Mouse (Mus musculus): ENCODE measurements at regions not wholly inside any gene's neighbourhood (a gene's known extent, or its start where the extent isn't known, plus 50 kb on each side); places are given as distances from the start of the nearest gene placed in this dataset.

DNA sequence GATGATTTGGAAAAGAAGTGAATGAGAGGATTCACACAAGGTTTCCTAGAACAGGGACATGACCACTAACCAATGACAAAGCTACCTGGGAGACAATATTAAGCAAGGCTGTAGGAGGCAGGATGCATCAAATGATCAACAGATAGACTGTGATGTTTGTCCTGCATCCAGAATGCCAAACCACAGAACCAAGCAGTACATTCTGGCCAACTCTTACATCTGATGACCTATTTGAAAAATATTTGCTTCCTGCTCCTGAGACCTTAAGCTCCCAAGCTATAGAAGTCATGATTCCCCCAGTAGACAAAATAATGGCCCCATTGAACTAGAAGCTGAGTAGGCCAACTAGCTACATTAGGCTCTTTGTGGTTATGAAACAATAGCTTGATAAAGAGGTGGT is 498.6 kb upstream of the Gm10131 start:
- H3K4me1 ChIP-seq (ENCODE audit: control insufficient read depth, insufficient read depth, low read length) = peaks cover 9% of the 10 kb centered on the region
- TF ChIP-seq POLR2A (IDR thresholded peaks at IDR 0.05; ENCODE audit: borderline replicate concordance, insufficient read depth, low read length) = no peak
- TF ChIP-seq CTCF (IDR thresholded peaks at IDR 0.05; ENCODE audit: borderline replicate concordance, insufficient read depth, low read depth, low read length) = no peak
- H3K4me3 ChIP-seq (replicated peaks; ENCODE audit: insufficient read depth, low read depth, low read length) = no peak overlapping the region
- H3K27me3 ChIP-seq (ENCODE audit: control insufficient read depth, insufficient read depth, low read length) = no peaks in the 10 kb centered on the region
- no peak for DNase-seq
- H3K27ac ChIP-seq (ENCODE audit: insufficient read depth, low read length) = no peak overlapping the region

DNA sequence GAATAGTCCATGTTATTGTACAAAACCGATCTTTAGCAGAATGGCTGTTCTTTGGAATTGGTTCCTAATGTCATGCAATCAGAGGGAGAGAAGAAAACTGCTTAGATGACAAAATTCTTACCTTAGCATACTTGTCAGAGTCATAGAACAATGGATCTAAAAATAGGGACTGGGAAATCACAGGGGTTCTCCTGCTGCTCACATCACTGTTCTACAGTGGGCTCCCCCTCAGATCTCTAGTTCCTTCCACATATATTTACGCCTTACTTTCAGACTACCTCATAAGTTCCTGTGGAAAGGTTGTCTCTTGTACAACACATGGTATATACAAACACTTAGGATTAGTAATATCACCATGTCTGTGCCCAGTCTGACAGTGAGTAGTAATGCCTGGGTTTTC is 495.9 kb upstream of the Gm10131 start:
- TF ChIP-seq CTCF (IDR thresholded peaks at IDR 0.05; ENCODE audit: borderline replicate concordance, insufficient read depth, low read depth, low read length) (no peak), POLR2A (IDR thresholded peaks at IDR 0.05; ENCODE audit: borderline replicate concordance, insufficient read depth, low read length) (no peak)
- Histone ChIP-seq H3K4me1 (ENCODE audit: control insufficient read depth, insufficient read depth, low read length) (no peaks in the 10 kb centered on the region), H3K27me3 (ENCODE audit: control insufficient read depth, insufficient read depth, low read length) (no peaks in the 10 kb centered on the region), H3K4me3 (replicated peaks; ENCODE audit: insufficient read depth, low read depth, low read length) (no peak overlapping the region), H3K27ac (ENCODE audit: insufficient read depth, low read length) (no peak overlapping the region)
- no peak for DNase-seq
- WGBS = 99% methylated on average over 2 of the region's 2 CpGs

DNA sequence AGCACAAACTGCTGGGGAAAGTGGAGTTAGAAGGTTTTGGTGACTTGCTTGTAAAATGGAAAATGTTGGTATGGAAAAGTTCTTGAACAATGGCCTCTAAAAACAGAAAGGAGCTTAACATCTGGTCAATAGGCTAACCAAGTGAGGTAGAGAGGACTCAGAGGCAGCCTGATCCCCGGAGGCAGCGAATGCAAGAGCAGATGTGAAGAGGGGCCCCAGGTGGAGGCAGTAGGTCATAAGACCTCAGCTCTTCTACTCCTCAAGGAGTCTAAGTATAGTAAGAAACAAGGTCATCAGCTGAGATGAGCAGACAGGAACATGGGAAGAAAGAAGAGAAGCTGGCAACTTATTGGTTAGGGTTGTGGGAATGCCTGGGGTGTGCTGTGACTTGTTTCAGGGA is 493.5 kb upstream of the Gm10131 start:
- TF ChIP-seq POLR2A (IDR thresholded peaks at IDR 0.05; ENCODE audit: borderline replicate concordance, insufficient read depth, low read length) (no peak), CTCF (IDR thresholded peaks at IDR 0.05; ENCODE audit: borderline replicate concordance, insufficient read depth, low read depth, low read length) (no peak)

GRCm38 (mm10) chr8:34604581-34604980 is 493.0 kb upstream of the Gm10131 start:
- Histone ChIP-seq H3K27me3 (ENCODE audit: control insufficient read depth, insufficient read depth, low read length) (no peaks in the 10 kb centered on the region), H3K27ac (ENCODE audit: insufficient read depth, low read length) (no peak overlapping the region), H3K4me3 (replicated peaks; ENCODE audit: insufficient read depth, low read depth, low read length) (no peak overlapping the region), H3K4me1 (ENCODE audit: control insufficient read depth, insufficient read depth, low read length) (no peaks in the 10 kb centered on the region)
- DNase-seq = no peak
- WGBS = 59% methylated on average over 2 of the region's 2 CpGs
- TF ChIP-seq CTCF (IDR thresholded peaks at IDR 0.05; ENCODE audit: borderline replicate concordance, insufficient read depth, low read depth, low read length) = no peak
- TF ChIP-seq POLR2A (IDR thresholded peaks at IDR 0.05; ENCODE audit: borderline replicate concordance, insufficient read depth, low read length) = no peak

More for the DNA sequence above, 493.5 kb upstream of the Gm10131 start:
- no peak overlapping the region for H3K27ac ChIP-seq (ENCODE audit: insufficient read depth, low read length)
- H3K4me1 ChIP-seq (ENCODE audit: control insufficient read depth, insufficient read depth, low read length) = no peaks in the 10 kb centered on the region
- no peaks in the 10 kb centered on the region for H3K27me3 ChIP-seq (ENCODE audit: control insufficient read depth, insufficient read depth, low read length)
- H3K4me3 ChIP-seq (replicated peaks; ENCODE audit: insufficient read depth, low read depth, low read length) = no peak overlapping the region
- DNase-seq = no peak
- 93% methylated on average over 2 of the region's 2 CpGs for WGBS

- WGBS = 72% methylated on average over 3 of the region's 3 CpGs
- no peak for DNase-seq
- Histone ChIP-seq H3K27ac (ENCODE audit: insufficient read depth, low read length) (no peak overlapping the region), H3K4me3 (replicated peaks; ENCODE audit: insufficient read depth, low read depth, low read length) (no peak overlapping the region), H3K4me1 (ENCODE audit: control insufficient read depth, insufficient read depth, low read length) (no peaks in the 10 kb centered on the region), H3K27me3 (ENCODE audit: control insufficient read depth, insufficient read depth, low read length) (no peaks in the 10 kb centered on the region)
- TF ChIP-seq CTCF (IDR thresholded peaks at IDR 0.05; ENCODE audit: borderline replicate concordance, insufficient read depth, low read depth, low read length) (no peak), POLR2A (IDR thresholded peaks at IDR 0.05; ENCODE audit: borderline replicate concordance, insufficient read depth, low read length) (no peak)
Observed at GRCm38 (mm10) chr8:34601426-34601953, 490.0 kb upstream of the Gm10131 start.

DNA sequence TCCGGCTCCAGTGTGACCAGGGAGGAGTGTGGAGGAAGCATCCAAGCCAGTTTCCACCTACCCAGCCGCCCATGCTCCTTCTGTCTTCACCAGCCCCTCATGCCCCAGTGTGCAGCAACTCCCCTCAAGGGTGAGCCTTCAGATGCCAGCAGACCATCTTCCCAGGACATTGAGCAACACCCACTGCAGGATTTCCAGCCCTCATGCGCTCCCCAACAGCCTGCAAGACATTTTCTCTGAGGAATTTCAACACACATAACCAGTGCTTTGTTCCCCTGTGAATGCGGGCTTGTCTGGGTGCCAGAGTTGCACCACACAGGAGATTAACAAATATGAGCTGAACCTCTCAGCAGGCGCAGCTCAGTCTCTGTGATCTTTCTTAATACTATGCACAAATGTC is 489.3 kb upstream of the Gm10131 start:
- H3K27ac ChIP-seq (ENCODE audit: insufficient read depth, low read length) = no peak overlapping the region
- no peak for DNase-seq
- H3K27me3 ChIP-seq (ENCODE audit: control insufficient read depth, insufficient read depth, low read length) = no peaks in the 10 kb centered on the region
- no peak overlapping the region for H3K4me3 ChIP-seq (replicated peaks; ENCODE audit: insufficient read depth, low read depth, low read length)
- WGBS = 42% methylated on average over 5 of the region's 5 CpGs
- H3K4me1 ChIP-seq (ENCODE audit: control insufficient read depth, insufficient read depth, low read length) = no peaks in the 10 kb centered on the region
- no peak for TF ChIP-seq POLR2A (IDR thresholded peaks at IDR 0.05; ENCODE audit: borderline replicate concordance, insufficient read depth, low read length)
- no peak for TF ChIP-seq CTCF (IDR thresholded peaks at IDR 0.05; ENCODE audit: borderline replicate concordance, insufficient read depth, low read depth, low read length)

DNA sequence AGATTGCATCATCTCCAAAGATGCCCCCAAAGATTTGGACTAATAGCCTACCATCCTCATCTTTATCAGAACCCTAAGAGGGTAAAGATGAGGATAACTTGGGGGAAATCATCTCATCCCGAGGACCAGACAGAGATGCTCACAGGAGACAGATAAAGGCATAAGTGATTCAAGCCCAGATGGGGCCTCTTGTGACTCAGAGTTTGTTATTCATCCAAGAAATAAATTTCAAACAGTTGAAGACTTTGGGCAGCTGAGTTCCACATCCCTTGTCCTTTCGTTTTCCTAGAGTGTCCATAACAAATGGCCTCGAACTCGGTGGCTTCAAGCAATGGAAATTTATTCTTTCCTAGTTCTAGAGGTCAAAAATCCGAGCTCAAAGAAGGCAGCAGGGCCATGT is 485.1 kb upstream of the Gm10131 start:
- no peak overlapping the region for H3K27ac ChIP-seq (ENCODE audit: insufficient read depth, low read length)
- WGBS = 79% methylated on average over 5 of the region's 5 CpGs
- H3K4me3 ChIP-seq (replicated peaks; ENCODE audit: insufficient read depth, low read depth, low read length) = no peak overlapping the region
- TF ChIP-seq CTCF (IDR thresholded peaks at IDR 0.05; ENCODE audit: borderline replicate concordance, insufficient read depth, low read depth, low read length) = no peak
- DNase-seq = no peak
- no peaks in the 10 kb centered on the region for H3K27me3 ChIP-seq (ENCODE audit: control insufficient read depth, insufficient read depth, low read length)
- H3K4me1 ChIP-seq (ENCODE audit: control insufficient read depth, insufficient read depth, low read length) = no peaks in the 10 kb centered on the region

- TF ChIP-seq CTCF (IDR thresholded peaks at IDR 0.05; ENCODE audit: borderline replicate concordance, insufficient read depth, low read depth, low read length) (no peak), POLR2A (IDR thresholded peaks at IDR 0.05; ENCODE audit: borderline replicate concordance, insufficient read depth, low read length) (no peak)
- DNase-seq = no peak
- Histone ChIP-seq H3K4me1 (ENCODE audit: control insufficient read depth, insufficient read depth, low read length) (no peaks in the 10 kb centered on the region), H3K27ac (ENCODE audit: insufficient read depth, low read length) (no peak overlapping the region), H3K4me3 (replicated peaks; ENCODE audit: insufficient read depth, low read depth, low read length) (no peak overlapping the region), H3K27me3 (ENCODE audit: control insufficient read depth, insufficient read depth, low read length) (no peaks in the 10 kb centered on the region)
- 93% methylated on average over 8 of the region's 8 CpGs for WGBS
Observed at GRCm38 (mm10) chr8:34590976-34591749, 479.6 kb upstream of the Gm10131 start.
